Mouse (Mus musculus): Measurements from ENCODE around the gene Mdga2.

Gene Mdga2

DNA sequence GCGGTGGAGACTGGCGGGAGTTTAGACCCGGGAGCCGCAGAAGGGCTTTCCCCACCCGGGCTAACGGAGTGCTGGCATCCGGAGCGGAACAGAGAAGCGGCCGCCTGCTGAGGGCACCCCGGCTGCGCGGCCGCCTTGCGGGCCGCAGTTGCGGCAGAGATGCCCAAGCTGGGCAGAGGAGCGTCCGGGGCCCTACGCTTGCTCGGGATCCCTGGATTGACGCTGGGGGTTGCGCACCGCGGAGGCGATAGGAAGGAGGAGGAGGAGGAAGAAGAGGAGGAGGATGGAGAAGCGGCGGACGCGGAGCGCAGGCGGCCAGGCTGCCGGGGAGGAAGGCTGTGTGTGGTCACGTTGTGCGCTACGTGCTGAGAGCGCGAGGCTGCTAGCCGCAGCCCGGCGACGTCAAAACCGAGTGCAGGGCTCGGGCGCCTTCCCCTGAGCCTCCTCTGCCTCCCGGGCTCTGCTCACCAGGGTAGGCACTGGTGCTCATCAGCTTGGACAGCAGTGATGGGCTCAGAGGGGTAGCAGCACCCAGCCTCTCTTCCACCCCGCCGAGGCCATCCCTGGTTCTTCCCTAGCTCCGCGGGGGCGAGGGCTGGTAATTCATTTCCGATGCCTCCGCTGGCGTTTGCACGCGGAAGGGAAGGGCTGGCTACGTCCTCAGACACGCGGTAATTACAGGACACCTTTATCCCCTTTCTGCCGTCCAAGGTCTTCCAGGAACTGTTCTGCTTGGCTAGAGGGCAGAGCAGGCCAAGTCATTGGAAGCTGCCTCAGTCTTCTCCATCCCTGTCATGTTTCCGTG lies at the start of gene Mdga2:
Mdga2 (minus strand) TSS at position 329 of the 805 bp plus-strand sequence.
- DNase-seq (ENCODE audit: extremely low read depth, low read depth): no peak

DNA sequence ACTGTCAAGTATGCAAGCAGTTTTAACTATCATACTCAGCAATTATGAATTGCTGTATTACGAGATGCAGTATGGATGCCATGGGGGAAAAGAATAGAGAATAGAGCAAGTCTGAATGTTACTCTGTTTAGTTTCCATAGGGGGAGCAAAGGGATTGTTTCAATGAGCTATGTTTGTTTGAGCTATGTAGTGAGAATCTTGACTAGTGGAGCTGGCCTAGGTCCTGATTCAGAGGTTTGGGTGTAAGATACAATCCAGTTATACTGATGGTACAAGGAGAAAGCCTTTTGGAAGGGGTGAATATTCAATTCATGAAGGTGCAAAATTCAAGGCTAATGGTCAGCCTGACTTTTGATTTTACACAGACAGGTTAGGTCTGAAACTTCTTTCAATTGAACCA lies 45.1 kb upstream of the Mdga2 start:
- DNase-seq (ENCODE audit: extremely low read depth, low read depth): peak; percentile 1

DNA sequence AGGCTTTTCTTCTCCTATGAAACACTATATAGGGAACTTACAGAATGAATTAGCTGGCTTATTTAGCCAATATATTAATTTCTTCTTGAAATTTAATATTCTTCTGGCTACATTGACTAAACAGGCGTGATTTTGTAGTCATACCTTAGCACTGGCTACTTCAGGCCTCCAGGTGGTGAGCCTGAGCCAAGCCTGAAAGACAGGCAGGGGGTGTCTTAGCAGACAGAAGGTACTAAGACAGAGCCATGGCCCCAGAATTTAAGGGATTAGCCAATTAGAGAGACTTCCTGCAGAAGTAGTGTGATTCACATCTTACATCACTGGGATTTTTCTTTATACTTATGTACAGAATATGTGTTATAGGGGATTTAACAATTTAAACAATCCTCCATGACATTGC lies 1.2 kb upstream of the Mdga2 start:
- DNase-seq (ENCODE audit: extremely low read depth, low read depth): no peak

DNA sequence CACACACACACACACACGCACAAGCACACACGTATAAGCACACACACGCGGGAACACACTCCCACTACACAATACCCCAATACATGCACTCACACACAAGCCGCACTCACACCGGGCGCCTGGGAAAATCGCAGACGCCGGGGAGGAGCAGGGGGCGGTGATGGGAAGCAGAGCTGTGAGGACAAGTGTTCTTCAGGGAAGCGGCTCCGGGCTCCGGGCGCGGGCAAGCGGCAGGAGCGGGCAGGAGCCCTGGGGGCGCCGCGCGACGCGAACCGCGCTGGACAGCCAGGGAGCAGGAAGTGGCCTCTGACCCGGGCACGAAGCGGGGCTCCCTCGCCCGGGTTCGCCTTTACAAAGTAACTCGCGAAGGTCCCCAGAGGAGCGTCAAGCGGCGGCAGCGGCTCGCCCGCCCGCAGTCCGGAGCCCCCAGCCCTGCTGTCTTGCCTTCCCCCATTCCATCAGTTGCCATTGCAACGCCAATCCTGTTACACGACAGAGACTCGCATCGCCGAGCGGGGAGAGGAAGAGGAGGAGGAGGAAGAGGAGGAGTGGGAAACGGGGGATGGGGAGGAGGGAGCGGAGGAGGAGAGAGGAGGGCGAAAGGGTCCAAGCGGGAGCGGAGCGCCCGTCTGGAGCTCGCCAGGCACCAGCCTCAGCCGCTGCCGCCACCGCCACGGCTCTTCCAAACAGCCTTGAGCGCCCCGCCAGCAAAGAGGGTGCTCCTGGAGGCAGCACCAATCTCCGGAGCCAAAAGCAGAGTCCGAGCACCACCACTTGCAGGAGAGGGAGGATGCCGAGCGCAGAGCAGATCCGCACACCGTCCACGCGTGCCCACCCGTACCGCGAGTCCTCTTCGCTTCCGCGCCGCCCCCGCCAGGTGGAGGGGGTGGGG lies 774 bp downstream of the Mdga2 start:
- no peak for DNase-seq (ENCODE audit: extremely low read depth, low read depth)

GRCm38 (mm10) chr12:67220641-67221231 lies 1.6 kb downstream of the Mdga2 start:
- no peak for DNase-seq (ENCODE audit: extremely low read depth, low read depth)

GRCm38 (mm10) chr12:67220041-67220440 lies 2.3 kb downstream of the Mdga2 start:
- no peak for DNase-seq (ENCODE audit: extremely low read depth, low read depth)

- DNase-seq (ENCODE audit: extremely low read depth, low read depth): no peak
These were observed 2.8 kb downstream of the Mdga2 start for GRCm38 (mm10) chr12:67219564-67219963.

GRCm38 (mm10) chr12:67212801-67213200 lies 9.5 kb downstream of the Mdga2 start:
- no peak for DNase-seq (ENCODE audit: extremely low read depth, low read depth)

DNA sequence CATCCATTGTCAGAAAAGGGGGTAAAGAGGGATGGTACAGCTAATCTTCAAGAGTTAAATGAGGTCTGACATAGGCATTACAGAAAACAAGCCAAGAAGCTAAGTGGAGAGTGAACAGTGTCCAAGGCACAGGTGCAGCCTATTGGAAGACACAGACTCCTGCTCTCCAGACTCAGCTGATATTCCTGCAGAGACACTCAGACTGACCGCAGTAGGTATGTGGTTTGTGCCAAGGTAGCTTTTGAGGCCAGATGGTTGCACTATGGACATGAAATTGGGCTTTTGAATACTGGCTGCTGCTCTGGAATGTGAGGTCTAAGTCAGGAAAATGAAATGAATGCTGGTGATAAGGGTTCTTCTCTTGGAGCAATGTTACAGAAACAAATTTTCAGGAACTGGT lies 44.2 kb downstream of the Mdga2 start:
- DNase-seq (ENCODE audit: extremely low read depth, low read depth): no peak

DNA sequence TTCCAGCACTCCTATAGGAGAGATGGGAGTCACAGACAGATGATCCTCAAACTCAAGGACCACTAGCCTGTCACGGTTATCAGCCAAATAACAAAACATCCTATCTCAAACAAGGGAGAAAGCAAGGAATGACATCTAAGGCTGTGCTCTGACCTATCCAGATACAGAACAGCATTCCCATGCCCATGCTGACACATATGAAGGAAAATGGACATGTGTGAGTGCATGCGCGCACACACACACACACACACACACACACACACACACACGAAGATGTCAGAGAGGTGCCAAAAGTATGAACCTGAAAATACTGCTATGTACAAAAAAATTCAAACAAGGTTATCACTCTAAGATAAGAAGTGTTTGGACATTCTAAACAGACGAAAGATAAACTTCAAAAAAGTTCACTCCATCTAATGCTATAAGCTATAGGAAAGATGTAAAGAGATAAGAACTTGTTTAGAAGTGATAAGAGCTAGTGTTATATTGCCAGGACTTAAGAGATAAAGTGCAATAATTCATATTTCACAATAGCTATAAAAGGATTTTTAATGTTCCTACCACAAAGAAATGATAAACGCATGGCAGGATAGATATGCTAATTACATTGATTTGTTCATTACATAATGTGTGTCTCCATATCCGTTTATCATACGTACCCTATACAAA lies 65.6 kb downstream of the Mdga2 start:
- DNase-seq (ENCODE audit: extremely low read depth, low read depth): no peak

- DNase-seq (ENCODE audit: extremely low read depth, low read depth): no peak
These were observed 69.3 kb downstream of the Mdga2 start for GRCm38 (mm10) chr12:67153077-67153476.

GRCm38 (mm10) chr12:67141605-67142004 lies 80.7 kb downstream of the Mdga2 start:
- no peak for DNase-seq (ENCODE audit: extremely low read depth, low read depth)

GRCm38 (mm10) chr12:67140131-67140530 lies 82.2 kb downstream of the Mdga2 start:
- DNase-seq (ENCODE audit: extremely low read depth, low read depth): no peak

GRCm38 (mm10) chr12:67127457-67127856 lies 94.9 kb downstream of the Mdga2 start:
- no peak for DNase-seq (ENCODE audit: extremely low read depth, low read depth)

- no peak for DNase-seq (ENCODE audit: extremely low read depth, low read depth)
These were observed 98.5 kb downstream of the Mdga2 start for GRCm38 (mm10) chr12:67123874-67124273.

GRCm38 (mm10) chr12:67118652-67119515 lies 103.5 kb downstream of the Mdga2 start:
- no peak for DNase-seq (ENCODE audit: extremely low read depth, low read depth)

GRCm38 (mm10) chr12:67104171-67104570 lies 118.2 kb downstream of the Mdga2 start:
- DNase-seq (ENCODE audit: extremely low read depth, low read depth): no peak

DNA sequence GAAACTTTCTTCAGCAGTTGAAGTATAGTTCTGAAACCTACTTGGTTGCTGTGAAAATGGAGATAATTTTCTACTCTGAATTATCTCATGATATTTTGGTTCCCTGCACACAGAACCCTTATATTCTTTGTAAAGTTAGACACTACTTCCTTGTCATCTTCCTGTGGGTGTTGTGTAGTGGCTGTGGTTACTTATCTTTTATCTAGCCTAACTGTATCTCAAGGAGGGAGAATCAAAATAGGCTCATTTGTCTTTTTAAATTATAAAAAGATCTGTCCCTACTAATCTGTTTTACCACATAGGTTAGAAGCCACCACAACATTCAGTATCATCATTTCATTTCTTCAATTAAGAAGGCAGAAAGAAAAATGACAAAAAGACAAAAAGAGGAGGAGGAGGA lies 127.9 kb downstream of the Mdga2 start:
- DNase-seq (ENCODE audit: extremely low read depth, low read depth): no peak

- no peak for DNase-seq (ENCODE audit: extremely low read depth, low read depth)
These were observed 131.9 kb downstream of the Mdga2 start for GRCm38 (mm10) chr12:67090420-67090965.
